Comparison of ENCODE assay signal across 23 mouse cellular contexts in the genomic region with DNA sequence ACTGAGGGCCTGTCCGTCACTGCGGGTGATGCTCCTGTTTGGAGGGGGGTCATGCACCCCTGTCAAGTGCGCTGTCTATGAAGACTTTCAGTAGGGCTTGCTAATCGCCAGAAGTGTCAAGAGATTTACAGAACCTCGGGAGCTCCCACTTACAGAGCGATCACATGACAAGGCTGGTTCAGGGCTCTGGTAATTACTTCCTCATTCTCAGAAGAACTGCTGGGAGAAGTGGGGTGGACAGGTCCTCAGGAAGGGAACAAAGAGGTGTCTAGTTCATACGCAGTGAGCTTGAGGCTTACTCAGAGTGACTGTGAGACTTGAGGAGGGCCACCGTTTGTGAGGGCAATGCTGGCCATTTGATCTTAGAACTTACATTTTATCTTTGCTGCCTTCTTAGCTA.
DNase-seq lines count a peak whose midpoint lies in the region; ATAC-seq and TF ChIP-seq lines count a peak whose summit lies in the region.
"Had no signal": no experiment of that assay in that cellular context is flagged by ENCODE, and none has a peak within 500 bp of the region (broad histone marks: within the 10 kb centered on the region; RNA-seq: fewer than 3 reads in every experiment).

No protein-coding gene starts in this region.

- H3K9me3 ChIP-seq in lung, embryonic 14.5 days (ENCODE audit: low read depth, low read length), result no peaks in the 10 kb centered on the region
- no peaks in the 10 kb centered on the region for H3K9me3 ChIP-seq in MEL (replicated peaks; ENCODE audit: insufficient read depth, low read length)
- H3K9me3 ChIP-seq: heart, embryonic 10.5 days; kidney, embryonic 15.5 days; limb, embryonic 15.5 days; stomach, embryonic 15.5 days had no signal

- H3K27me3 ChIP-seq in lung, embryonic 14.5 days (ENCODE audit: insufficient read depth, low read length), result peaks cover 18% of the 10 kb centered on the region
- no peaks in the 10 kb centered on the region for H3K27me3 ChIP-seq in MEL (ENCODE audit: control insufficient read depth in 1 of 2, insufficient read depth in 2 of 2, low read length in 2 of 2)

- no peak overlapping the region for H3K4me3 ChIP-seq in lung, embryonic 14.5 days (ENCODE audit: low read depth, low read length)
- no peak overlapping the region for H3K4me3 ChIP-seq in MEL (ENCODE audit: control insufficient read depth in 1 of 2, insufficient read depth in 1 of 2, low read depth in 2 of 2, low read length in 2 of 2)
- H3K4me3 ChIP-seq: embryonic facial prominence, embryonic 12.5 days; erythroblast, embryonic 14.5 days; forebrain, embryonic 12.5 days; heart, embryonic 10.5 days; kidney, embryonic 15.5 days; left cerebral cortex, adult 2 months; limb, embryonic 15.5 days; stomach, embryonic 15.5 days had no signal

- no peaks in the 10 kb centered on the region for H3K79me2 ChIP-seq in MEL (ENCODE audit: control insufficient read depth, insufficient read depth, low read length, poor library complexity)

- DNase-seq in lung, embryonic 14.5 days, result peak; percentile 9
- DNase-seq in lung, postnatal 14 days, result no peak
- DNase-seq in MEL (ENCODE audit: low read depth, low spot score) (peak; percentile 56), adipocyte (ENCODE audit: low spot score) (no peak)
- peak; percentile 6 for DNase-seq in lung, postnatal 10 days
- DNase-seq in retina, embryonic 14.5 days (ENCODE audit: low spot score), result peak; percentile 29
- DNase-seq in adrenal gland, postnatal 36 days, result no peak
- no peak for DNase-seq in ovary, postnatal 10 days (ENCODE audit: low spot score)
- DNase-seq: adrenal gland, postnatal 25 days; cerebellum, adult 11 months; cerebellum, postnatal 10 days; left cerebral cortex, postnatal 4 days; midbrain, embryonic 14.5 days; thymus, adult 2 months had no signal

- TF ChIP-seq CTCF in lung, embryonic 14.5 days (IDR thresholded peaks at IDR 0.05; ENCODE audit: low read depth), result no peak
- no peak for TF ChIP-seq CTCF in MEL (IDR thresholded peaks at IDR 0.05 in 2 of 3, conservative IDR thresholded peaks at IDR 0.05 in 1 of 3; ENCODE audit: control insufficient read depth in 1 of 3, insufficient read depth in 1 of 3, low read depth in 2 of 3, low read length in 3 of 3, poor library complexity in 1 of 3, severe bottlenecking in 1 of 3)

- TF ChIP-seq POLR2A in MEL (IDR thresholded peaks at IDR 0.05; ENCODE audit: control insufficient read depth in 1 of 2, insufficient read depth in 1 of 2, low read depth in 1 of 2, low read length in 2 of 2, poor library complexity in 1 of 2), result no peak

- no peak for ATAC-seq in lung, embryonic 14.5 days (ENCODE audit: insufficient read depth)
- ATAC-seq: intestine, postnatal 0 days had no signal

- H3K4me2 ChIP-seq in lung, embryonic 14.5 days, result no peak overlapping the region
- H3K4me2 ChIP-seq: embryonic facial prominence, embryonic 12.5 days; forebrain, embryonic 12.5 days; kidney, embryonic 15.5 days; limb, embryonic 15.5 days; stomach, embryonic 15.5 days had no signal

- no peaks in the 10 kb centered on the region for H3K36me3 ChIP-seq in lung, embryonic 14.5 days (ENCODE audit: insufficient read depth)
- H3K36me3 ChIP-seq in MEL (ENCODE audit: control insufficient read depth in 1 of 2, insufficient read depth in 2 of 2, low read length in 2 of 2), result no peaks in the 10 kb centered on the region
- H3K36me3 ChIP-seq: embryonic facial prominence, embryonic 12.5 days; forebrain, embryonic 12.5 days; heart, embryonic 10.5 days; kidney, embryonic 15.5 days; limb, embryonic 15.5 days; stomach, embryonic 15.5 days had no signal

- TF ChIP-seq EP300 in MEL (IDR thresholded peaks at IDR 0.05; ENCODE audit: low read depth in 1 of 2, low read length in 2 of 2), result no peak

- H3K27ac ChIP-seq in lung, embryonic 14.5 days (ENCODE audit: low read depth), result no peak overlapping the region
- no peak overlapping the region for H3K27ac ChIP-seq in MEL (ENCODE audit: control insufficient read depth, low read depth, low read length)
- H3K27ac ChIP-seq: embryonic facial prominence, embryonic 12.5 days; forebrain, embryonic 12.5 days; heart, embryonic 10.5 days; kidney, embryonic 15.5 days; left cerebral cortex, adult 2 months; limb, embryonic 15.5 days; stomach, embryonic 15.5 days had no signal

- H3K4me1 ChIP-seq in lung, embryonic 14.5 days (ENCODE audit: insufficient read depth), result no peaks in the 10 kb centered on the region
- no peaks in the 10 kb centered on the region for H3K4me1 ChIP-seq in MEL (ENCODE audit: control insufficient read depth in 1 of 2, insufficient read depth in 2 of 2, low read length in 2 of 2)

- TF ChIP-seq RAD21 in MEL (IDR thresholded peaks at IDR 0.05; ENCODE audit: low read depth, low read length), result no peak

- 55% methylated on average over 8 of the region's 8 CpGs for WGBS in lung, embryonic 14.5 days

- no peak overlapping the region for H3K9ac ChIP-seq in lung, embryonic 14.5 days
- no peak overlapping the region for H3K9ac ChIP-seq in MEL (ENCODE audit: control insufficient read depth, low read depth, low read length, poor library complexity, severe bottlenecking)
- H3K9ac ChIP-seq: embryonic facial prominence, embryonic 12.5 days; forebrain, embryonic 12.5 days; kidney, embryonic 15.5 days; limb, embryonic 15.5 days; stomach, embryonic 15.5 days had no signal

TF ChIP-seq in MEL, 35 proteins besides CTCF, POLR2A, EP300 and RAD21:
- TF ChIP-seq MYB (IDR thresholded peaks at IDR 0.05; ENCODE audit: low read depth, low read length), result no peak
- TF ChIP-seq USF2 (IDR thresholded peaks at IDR 0.05; ENCODE audit: borderline replicate concordance in 1 of 2, insufficient read depth in 1 of 2, low read depth in 1 of 2, low read length in 2 of 2), result 0 out of 4 replicates have a peak, but pooled peaks of 1 of the 2 experiments have one; percentile 19
- TF ChIP-seq MAX (IDR thresholded peaks at IDR 0.05; ENCODE audit: low read length), result 0 out of 2 replicates have a peak, but pooled peaks have one; percentile 40
- TF ChIP-seq TCF12 (IDR thresholded peaks at IDR 0.05; ENCODE audit: low read depth, low read length), result no peak
- TF ChIP-seq USF1 (IDR thresholded peaks at IDR 0.05; ENCODE audit: low read depth, low read length), result peak; percentile 80

Comparison
In these comparisons a context has a peak if more than half of its experiments do, and no peak if none do; other contexts are left out.
1. DNase-seq: peak in lung, embryonic 14.5 days (single experiment), MEL (single experiment), lung, postnatal 10 days (single experiment) and retina, embryonic 14.5 days (single experiment); none in lung, postnatal 14 days (single experiment), adrenal gland, postnatal 36 days (0 of 2), ovary, postnatal 10 days (single experiment) and adipocyte (single experiment).